Mouse (Mus musculus): Measurements from ENCODE around the gene Nsmce4a. TPM values are rescaled to one million over a fixed set of nuclear protein-coding genes. Genes with fewer than 3 reads are reported as not detected.
A peak's percentile ranks its signal among the peaks of the same experiment; 100 is the strongest.

Nsmce4a gene
- polyA plus RNA-seq, 1 experiment, result 61.5 TPM

DNA sequence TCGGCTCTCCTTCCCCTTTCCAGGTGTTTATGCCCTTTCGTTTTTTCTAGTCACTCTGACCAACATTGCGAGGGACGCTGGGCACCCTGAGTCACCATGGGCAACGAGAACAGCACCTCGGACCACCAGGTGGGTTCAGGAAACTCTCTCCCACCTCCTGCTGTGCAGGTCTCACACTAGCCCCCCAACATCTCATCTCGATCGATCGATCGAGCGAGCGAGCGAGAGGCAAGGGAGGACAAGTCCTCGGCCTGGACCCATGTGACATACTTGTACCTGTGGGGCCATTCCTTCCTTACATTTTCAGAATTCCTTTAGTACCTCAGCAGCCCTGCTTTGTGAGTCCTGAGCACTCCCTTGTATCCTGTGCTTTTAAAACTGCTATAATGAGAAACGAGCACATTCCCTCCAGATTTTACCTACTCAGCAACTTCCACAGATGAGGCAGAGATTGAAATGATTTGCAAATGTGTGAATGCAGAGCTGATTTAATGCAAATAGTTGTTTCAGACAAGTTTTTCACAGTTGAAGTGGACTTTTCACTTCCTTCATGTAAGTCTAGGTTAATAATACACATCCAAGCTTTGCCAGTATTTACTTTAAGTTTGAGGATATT, 4.6 kb upstream of the Nsmce4a start, which contains the start of gene Tacc2:
Gene Tacc2, plus strand, starts transcription at position 51 of the 616 bp plus-strand sequence.
- no peak for DNase-seq (ENCODE audit: low spot score)

DNA sequence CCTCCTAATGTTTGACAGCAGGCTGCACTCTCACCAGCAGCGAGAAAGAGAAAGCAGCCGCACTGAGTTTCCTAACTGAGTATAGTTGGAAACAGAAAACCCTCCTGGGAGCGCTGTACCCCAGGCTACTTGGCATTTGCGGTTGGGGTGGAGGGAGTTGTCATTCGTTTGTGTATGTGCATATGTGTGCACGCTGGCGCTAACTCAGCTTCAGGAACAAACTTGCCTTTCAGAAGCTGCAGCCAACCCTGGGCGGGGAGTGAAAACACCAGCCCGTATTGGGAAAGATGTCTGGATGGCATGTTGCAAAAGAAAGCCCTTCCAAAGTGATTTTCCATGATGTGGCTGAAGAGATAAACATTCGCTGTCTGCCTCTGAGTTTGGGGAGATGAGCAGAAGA, 4.1 kb upstream of the Nsmce4a start:
- no peak for DNase-seq (ENCODE audit: low spot score)

DNA sequence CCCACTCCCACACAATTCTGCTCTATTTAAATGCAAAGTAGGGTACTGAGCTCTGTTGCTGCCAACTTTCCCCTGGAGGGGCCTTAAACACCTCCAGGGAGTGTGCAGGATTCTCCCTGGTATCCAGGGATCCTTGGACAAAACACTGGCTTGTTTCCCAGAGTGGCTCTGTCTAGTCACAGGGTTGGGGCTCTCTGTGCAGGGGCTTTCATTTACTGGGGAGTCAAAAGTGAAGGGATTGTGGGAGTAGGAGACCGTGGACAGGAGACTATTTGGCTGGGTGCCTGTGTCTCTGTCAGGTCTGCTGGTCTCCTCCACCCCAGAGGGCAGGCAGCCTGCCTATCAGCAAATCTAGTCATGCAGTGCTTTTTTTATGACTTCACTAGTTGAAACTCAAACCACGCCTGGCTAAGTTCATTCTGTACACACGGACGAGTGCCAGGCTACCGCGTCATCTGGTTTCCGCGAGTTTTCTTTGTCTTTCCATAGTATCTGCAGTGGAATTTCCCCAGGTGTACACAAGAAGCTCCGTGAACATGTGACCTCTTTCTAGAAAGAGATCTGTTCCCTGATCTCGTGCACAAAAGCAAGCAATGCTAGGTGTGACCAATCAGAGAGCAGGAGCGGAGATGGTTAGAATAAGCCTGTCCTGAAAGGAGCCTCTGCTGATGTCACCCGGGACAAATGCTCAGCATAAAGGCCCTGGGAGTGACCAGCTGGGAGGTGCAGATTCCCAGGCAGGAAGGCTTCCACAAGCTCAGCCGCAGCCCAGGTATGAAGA, 1.5 kb upstream of the Nsmce4a start:
- no peak for DNase-seq (ENCODE audit: low spot score)

DNA sequence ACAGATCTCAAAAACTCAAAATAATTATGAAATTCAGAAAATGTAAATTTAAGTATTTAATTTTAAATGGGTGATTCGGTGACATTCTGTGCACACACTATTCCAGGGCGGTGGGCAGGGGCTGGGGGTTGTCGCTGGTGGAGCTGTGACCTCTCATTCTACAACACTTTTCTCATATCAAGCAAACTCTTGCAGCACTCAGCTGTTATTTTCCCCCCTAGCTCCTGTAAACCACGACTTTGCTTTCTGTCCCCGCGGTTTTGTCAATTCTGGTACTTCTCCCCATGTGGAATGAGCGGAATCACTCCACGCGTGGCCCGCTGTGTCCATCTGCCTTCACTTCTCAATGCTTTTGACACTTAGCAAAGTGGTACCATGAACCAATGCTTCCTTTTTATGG, 828 bp upstream of the Nsmce4a start:
- DNase-seq (ENCODE audit: low spot score), result no peak

DNA sequence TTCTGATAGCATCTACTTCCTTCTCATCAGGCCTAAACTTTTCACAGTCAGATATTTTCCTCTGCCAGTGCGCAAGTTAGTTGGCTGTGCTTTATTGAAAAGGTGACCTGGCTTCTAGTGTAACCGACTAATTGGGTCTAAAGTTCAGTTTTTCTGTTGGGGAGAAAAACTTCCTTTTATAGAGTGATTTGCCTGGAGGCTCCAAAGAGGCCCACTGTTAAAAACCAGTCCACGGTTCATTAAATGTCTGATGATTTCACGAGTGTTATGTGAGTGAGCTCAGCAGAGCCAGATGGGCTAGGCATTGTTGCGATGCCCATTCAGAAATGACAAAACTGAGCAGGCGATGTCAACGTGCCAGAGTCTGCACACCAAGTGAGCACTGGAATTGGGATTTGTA, 2.4 kb downstream of the Nsmce4a start:
- no peak for DNase-seq (ENCODE audit: low spot score)

DNA sequence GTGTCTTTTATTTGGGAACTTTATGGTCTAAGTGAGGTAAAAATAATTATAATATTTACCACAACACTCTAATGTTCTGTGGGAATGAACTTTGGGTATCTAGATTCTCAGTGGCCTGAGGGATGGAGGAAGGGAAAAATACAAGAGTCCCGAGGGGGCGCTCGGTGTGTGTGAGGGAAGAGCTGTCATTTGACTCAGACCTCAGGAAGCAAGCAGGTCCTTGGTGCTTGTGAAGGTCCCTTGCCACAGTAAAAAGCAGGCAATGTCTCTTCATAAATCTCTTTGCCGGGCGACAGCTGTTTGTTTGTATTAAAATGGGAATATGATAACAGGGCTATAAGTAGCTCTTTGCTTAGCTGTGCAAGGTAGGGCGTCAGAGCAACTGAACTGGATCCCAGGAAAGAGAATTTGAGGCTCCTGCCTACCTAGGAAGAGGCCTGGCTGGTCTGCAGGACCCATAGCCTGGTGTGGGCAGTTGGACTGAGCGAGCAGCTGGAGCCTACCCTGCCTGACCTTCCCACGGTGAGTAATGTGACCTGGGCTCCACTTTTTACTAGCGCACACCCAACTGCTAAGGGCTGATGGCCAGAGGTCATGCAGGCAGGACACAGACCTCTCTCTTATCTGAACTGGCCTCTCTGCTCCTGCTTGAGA, 4.0 kb downstream of the Nsmce4a start:
- no peak for DNase-seq (ENCODE audit: low spot score)

DNA sequence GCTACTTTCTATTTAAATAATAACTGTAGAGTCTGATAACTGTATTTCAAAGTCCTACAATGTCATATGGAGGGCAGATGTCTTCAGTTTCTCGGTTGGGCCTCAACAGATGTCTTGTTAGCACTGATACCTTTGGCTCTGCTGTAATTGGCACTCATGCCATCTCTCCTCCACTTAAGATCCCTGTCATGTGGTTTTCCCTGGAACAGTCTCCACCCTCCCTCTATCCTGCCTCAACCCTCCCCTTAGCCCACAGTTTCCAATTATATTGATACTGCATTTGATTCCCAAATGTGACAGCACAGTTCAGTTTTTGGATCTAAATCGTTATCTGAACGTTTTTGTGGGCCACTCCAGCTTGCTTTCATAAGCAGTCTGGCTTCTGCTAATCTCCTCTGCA, 8.3 kb downstream of the Nsmce4a start:
- DNase-seq (ENCODE audit: low spot score), result no peak

DNA sequence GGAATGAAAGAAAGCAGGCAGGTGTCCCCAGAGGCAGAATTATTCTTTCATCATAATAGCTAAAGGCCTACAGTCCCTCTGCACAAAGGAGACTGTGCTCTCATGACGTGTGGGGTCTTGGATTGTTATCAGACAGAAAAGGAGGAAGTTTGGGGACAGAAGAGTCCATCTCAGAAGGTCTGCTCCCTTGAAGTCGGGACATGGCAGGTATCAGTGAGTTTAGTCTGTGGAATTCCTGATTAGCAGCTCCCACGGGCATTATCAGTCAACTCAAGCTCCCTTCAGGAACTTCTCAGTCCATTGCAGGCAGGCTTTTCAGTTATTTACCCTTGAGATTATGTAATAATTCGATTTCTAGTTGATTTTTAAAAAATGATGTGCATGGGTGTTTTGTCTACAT, 9.0 kb downstream of the Nsmce4a start:
- DNase-seq (ENCODE audit: low spot score), result no peak

DNA sequence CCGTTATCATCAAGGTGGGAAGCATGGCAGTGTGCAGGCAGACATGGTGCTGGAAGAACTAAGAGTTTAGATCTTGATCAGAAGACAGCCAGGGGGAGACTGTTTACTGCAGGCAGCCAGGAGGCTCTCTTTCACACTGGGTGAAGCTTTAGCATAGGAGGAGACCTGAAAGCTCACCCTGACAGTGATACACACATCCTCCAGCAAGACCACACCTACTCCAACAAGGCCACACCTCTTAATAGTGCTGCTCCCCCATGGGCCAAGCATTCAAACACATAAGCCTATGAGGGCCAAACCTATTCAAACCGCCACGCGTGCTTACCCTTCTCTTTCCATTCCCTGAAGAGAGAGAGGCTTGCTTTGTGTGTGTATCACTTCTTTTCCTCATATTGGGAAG, 9.6 kb downstream of the Nsmce4a start:
- no peak for DNase-seq (ENCODE audit: low spot score)

DNA sequence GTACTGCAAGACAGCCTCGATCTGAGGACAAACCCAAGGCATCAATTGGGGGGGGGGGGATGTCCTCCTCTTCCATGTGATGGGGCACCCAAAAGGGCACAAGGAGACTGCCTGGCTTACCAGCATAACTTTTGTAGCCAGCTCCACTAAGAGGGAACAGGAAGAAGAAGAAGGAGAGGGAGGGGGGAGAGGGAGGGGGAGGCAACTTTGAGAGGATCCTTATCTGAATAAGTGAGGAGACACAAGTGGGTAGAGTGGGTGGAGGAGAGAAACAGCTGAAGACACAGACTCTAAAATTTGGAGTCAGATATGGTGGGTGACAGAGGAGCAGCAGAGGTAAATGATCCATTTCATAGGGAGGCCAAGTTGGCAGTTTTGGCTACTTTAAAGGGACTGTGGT, 12.0 kb downstream of the Nsmce4a start:
- no peak for DNase-seq (ENCODE audit: low spot score)

DNA sequence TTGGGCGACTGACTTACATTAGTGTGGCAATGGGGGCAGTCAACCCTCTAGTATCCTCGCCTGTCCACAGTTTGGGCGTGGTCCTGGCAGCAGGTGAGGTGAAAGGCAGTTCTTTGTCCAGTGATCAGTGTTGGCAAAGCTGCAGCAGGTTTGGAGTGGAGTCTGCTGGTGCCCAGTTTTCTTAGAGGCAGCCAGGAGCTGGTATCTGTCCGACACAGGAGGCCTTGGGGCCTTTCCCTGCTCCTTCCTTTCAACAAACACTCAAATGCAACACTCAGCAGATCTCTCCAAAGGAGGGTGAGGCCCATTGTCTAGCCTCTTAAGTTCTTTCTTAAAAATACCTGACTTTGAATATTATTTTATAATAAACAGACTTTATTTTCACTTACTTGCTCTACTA, 14.3 kb downstream of the Nsmce4a start:
- DNase-seq (ENCODE audit: low spot score), result no peak

DNA sequence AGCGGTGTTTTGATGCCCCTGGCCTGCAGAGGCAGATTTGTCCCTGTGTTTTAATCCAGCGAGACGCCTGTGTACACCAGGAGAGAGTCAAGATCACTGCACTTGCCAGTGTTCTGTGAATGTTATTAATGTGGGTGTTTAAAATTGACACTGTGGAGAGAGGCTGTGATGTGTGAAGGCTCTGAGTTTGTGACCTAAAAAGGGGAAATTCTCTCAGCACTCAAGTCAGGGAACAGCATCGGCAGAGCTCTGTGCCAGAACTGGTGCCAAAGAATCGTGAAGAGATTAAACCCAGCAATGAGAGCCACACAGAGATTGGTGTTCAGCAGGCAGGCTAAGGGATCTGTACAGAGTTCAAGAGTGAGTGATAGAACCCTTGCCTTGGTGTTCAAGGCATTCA, 17.3 kb downstream of the Nsmce4a start:
- no peak for DNase-seq (ENCODE audit: low spot score)

DNA sequence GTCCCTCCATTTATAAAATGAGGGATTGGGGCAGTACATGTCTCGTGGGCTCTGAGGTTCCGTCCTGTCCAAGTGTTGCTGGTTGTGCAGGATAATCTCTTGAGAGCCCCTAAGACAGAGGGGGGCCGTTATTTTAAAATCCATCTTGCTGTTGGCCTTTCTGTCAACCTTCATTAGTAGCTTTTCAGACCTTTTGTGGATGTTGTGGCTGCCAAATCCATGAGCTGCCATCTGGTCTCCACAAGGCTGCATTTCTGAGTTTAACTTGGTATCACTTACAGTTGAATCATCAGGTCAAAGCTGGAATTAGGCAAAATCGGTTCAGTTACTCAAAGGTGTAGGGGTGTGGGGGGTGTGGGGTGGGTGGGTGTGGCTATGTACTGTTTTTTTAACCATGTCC, 19.6 kb downstream of the Nsmce4a start:
- no peak for DNase-seq (ENCODE audit: low spot score)

DNA sequence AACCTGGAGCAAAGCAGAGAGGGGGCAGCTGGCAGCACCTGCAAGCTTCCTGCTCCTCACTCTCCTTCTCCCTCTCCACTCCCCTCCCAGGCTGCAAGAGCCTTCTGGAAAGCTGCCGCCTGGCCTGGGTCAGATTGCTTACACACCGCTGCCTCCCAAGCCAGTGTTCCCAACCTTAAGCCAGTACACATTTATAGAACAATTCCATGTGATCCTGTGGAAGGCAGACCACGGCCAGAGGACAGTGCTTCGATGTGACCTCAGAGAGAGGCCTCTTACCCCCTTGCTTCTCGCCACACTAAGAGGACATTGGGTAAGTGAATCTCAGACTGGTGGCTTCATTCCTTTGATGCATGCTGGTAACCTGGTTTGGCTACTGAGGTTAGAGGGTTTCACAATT, 20.1 kb downstream of the Nsmce4a start:
- DNase-seq (ENCODE audit: low spot score), result no peak

DNA sequence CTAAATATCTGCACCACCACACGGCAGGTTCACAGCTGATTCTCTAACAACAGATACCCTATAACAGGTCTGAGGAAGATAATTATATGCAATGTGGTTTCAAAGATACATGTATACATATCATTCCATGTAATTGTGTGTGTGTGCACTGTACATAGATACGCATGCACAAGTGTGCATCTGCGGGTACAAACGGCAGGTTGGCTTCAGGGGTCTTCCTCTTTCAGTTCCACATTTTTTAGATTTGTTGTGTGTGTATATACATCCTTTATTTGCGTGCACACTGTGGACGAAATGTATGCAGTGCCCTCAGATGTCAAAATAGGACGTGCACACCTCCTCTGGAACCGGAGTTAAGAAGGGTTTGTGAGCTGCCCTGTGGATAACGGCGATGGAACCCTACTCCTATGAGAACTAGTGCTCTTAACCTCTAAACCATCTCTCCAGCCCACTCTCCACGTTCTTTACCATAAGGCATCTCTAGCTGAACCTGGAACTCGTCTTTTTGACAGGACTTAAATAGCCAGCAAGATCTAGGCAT, 25.2 kb downstream of the Nsmce4a start:
- DNase-seq (ENCODE audit: low spot score), result no peak

DNA sequence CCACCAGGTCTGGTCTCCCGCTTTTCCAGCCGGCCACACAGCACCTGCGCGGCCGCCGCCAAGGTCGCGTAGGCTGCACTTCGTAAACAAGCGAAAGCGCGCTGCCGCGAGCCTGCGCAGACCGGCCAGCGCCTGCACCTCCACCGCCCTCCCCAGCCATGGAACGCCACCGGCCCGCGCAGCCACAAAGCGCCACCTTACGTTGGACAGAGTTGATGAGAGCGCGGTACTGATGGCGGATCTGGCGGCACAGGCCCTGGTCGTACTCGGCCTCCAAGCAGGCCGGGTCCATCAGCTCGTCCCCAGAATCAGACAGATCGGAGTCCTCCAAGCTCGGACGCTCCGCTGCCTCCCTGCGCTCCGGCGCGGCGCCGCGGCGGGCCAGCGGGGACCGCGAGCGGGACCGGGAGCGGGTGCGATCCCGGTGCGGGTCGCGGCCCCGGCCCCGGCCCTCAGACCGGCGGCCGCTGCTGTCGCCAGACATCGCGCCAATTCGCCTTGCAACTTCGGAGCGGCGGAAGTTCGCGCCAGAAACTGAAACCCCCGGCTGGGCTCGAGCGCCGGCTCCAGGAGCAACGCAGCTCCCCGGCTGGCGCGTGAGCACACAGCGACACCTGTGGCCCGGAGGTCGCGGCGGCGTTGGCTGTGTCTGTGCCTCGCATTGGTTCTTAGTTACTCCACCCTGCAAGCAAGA, 26.0 kb downstream of the Nsmce4a start:
- peak; percentile 87 for DNase-seq (ENCODE audit: low spot score)

DNA sequence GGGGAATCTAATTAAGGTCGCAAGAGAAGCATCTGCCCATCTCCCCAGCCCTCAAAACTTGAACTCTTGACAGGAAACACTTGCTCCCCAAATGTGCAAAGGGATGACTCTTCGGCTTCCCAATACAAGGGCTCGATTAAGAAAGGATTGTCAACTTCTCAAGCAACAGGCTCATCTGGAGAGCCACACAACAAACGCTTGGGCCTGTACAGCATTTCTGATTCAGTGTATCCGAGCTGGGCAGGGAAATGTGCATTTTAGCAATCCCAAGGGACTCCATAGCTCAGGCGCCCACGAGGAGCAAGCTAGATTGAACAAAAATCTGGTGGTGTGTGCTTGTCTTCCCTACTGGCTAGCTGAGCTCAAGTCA, 26.5 kb downstream of the Nsmce4a start:
- no peak for DNase-seq (ENCODE audit: low spot score)

DNA sequence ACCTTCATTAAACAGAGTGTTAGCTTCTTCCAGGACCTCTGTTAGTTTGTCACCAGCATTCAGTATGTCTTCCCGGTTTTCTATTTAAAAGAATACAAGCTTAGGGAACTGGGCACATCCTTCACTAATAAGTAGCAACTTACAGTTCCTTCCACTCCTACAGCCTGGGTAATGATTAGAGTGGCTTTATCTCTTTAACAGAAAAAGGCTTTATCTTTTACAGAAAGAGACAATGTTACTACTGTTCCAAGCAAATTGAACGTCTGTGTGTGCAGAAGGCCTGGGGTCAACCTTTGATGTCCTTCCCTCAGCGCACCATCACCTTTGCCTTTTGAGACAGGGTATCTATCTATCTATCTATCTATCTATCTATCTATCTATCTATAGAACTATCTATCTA, 27.0 kb downstream of the Nsmce4a start:
- no peak for DNase-seq (ENCODE audit: low spot score)

DNA sequence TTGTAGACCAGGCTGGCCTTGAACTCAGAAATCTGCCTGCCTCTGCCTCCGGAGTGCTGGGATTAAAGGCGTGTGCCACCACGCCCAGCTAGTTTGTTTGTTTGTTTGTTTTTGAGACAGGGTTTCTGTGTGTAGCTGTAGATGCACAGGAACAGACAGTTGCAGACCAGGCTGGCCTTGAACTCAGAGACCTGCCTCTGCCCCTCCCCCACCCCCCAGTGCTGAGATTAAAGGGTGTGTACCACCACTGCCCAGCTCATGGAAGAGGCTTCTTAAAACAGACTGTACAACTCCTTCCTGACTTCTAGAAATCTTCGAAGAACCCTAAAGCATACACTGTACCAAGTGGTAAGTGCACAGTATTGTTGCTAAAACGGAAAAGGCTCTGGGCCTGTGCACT, 27.5 kb downstream of the Nsmce4a start:
- DNase-seq (ENCODE audit: low spot score), result no peak

DNA sequence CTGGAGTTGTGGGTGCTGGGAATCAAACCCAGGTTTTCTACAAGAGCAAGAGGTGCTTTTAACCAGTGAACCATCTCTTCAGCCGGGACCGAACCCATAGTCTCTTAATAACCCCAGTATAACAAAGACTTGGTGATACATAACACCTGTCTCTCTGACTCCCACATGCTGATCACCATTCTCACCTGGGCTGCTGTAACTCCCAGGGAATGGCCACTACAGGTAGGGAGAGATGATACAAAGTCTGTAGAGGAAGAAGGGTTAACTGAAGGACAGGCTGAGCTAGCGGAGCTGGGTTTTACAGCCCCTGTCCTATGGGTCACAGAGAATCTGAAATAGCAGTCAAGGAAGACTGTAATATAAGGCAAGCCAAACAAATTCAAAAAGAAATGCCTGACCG, 29.7 kb downstream of the Nsmce4a start:
- DNase-seq (ENCODE audit: low spot score), result no peak

DNA sequence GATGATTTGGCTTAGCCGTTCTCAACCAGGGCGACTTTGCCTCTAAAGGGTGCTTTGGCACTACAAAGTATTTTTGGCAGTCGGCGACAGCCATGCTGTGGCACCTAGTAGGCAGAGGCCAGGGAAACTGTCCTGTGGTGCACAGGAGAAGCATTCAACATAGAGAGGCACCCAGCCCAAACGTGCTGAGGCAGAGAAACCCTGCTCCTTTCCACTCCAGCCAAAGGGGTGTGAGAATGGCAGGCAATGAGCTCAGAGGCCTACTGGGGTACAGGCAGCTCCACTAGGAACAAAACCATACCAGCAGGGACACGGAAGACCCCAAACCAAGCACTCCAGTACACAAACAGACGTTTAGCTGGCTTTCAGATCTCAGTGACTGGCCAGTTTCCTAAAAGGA, 32.7 kb downstream of the Nsmce4a start:
- no peak for DNase-seq (ENCODE audit: low spot score)

DNA sequence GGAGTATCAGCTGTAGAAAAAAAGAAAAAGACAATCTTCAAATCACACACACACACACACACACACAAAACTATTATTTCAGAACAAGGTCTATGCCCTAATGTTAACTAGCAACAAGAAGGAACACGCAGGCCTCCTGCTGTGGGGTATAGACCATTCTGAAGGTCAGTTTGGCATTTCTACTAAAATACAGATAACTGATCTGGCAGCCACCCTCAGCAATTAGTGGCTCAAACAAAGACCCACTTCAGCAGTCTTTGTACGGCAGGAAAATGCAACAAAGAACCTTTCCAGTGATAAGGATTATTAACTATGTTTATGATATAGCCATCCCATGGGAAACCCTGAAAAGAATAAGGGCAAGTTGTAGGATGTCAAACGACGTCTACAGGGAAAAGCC, 35.9 kb downstream of the Nsmce4a start:
- DNase-seq (ENCODE audit: low spot score), result no peak

All from urinary bladder, adult 2 months (tissue).